Mouse (Mus musculus): Measurements from ENCODE around the gene Entpd7.

Gene Entpd7

DNA sequence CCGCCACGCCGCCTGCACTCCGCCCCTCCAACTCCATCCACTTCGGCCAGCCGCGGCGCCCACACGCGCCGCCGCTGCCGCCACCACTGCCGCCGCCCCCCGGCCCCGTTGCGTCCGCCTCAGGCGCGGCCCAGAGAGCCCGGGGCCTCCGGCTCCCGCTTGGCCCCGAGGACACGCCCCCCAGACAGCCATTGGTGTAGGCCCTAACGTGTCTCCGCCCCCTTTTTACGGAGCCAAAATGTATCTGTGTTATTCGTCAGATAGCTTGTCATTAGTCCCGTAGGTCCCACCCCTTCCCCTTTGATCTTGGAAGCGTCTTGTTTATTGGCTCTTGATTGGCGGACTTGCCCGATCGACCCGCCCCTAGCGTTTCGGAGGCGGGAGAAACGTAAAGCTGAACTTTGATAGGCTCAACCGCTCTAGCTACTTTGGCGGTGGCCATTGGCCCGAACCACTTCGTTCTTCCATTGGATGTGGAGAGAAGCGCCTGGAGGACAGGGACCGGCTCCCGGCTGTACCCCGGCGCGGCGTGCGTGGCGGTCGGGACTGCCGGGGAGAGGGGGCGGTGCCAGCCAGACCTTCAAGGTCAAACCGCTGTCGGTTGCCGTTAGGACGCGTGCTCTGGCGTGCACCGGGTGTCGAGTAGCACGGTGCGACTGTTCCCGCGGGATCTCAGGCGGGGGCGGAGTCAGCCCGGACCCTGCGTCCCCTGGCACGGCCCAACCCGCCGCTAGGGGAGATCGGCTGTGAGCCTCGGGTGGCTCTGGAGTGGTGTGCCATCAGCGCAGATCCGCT lies 14.5 kb upstream of the Entpd7 start, which contains the start of gene Slc25a28:
Gene Slc25a28, minus strand, starts transcription at position 152 of the 795 bp plus-strand sequence.
- peak; percentile 99 for DNase-seq (ENCODE audit: low spot score)

- DNase-seq (ENCODE audit: low spot score) = no peak
Observed at GRCm38 (mm10) chr19:43675525-43676400, 13.7 kb upstream of the Entpd7 start.

DNA sequence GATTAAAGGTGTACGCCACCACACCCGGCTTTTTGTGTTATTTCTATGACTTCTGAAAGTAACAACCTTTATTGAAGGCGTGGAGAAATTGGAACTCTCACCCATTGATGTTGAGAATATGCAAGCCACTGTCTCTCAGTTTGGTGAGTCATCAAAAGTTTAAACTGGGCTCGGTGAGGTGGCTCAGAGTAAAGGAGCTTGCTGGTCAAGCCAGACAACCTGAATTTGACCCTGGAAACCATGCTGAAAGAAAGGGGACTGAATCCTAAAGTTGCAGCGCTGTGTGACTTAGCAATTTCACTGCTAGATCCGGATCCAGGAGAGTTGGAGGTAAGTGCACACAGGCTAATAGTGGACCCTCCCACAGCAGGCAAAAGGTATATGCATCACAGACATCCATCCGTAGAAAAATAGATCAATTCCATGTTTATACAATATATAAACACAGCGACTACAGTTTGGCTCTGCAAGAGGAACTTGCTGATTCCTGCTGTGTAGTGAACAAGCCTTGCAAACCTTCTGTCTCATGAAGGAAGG lies 10.9 kb upstream of the Entpd7 start:
- no peak for DNase-seq (ENCODE audit: low spot score)

- no peak for DNase-seq (ENCODE audit: low spot score)
Observed at GRCm38 (mm10) chr19:43679474-43679981, 9.9 kb upstream of the Entpd7 start.

GRCm38 (mm10) chr19:43681541-43681940 lies 7.9 kb upstream of the Entpd7 start:
- DNase-seq (ENCODE audit: low spot score) = no peak

DNA sequence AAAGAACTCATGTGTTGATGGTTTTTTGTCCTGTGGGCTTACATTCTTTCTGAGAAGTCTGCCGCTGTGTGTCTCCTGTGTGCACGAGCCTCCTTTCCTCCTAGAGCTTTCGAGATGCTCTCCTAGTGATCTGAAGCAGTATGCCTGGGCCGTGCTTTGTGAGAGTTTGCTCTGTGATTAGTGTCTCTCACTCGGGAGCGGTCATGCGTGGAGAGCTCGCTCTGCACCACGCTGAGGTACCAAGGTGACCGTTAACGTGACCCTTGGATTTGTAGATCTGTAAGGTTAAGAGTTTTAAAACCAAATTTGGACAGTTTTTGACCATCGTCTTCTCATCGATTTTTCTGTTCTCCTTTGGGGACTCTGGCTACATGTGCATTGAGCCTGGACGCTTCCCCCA lies 3.3 kb downstream of the Entpd7 start:
- no peak for DNase-seq (ENCODE audit: low spot score)

GRCm38 (mm10) chr19:43695514-43695964 lies 6.1 kb downstream of the Entpd7 start:
- no peak for DNase-seq (ENCODE audit: low spot score)

DNA sequence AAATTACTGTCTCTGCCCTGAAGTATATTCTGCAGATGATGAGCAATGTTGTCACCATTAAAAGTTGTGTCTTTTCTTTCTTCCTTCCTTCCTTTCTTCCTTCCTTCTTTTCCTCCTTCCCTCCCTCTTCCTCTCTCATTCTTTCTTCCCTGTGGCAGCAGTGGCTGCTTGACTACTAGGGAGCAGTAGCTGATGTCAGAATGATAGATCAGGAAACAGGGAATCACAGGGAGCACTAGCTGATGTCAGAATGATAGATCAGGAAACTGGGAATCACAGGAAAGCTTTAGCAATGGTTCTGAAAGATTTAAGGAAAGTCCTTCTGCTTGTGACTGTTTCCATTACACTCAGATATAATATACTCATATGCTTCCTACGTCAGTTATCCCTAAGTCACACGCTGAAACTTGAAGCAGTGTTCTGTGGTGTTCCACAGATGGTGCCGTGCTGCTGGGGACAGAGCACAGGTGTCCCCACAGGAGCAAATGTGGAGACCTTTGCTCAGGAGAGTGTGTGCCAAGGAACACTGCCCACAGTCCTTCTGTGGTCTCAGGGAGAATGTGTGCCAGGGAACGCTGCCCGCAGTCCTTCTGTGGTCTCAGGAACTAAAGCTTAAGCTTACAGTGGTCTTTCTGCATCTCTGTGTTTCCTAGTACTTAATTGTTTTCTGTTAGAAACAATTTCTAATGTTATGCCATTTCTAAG lies 8.3 kb downstream of the Entpd7 start:
- no peak for DNase-seq (ENCODE audit: low spot score)

- no peak for DNase-seq (ENCODE audit: low spot score)
Observed at GRCm38 (mm10) chr19:43699021-43699762, 9.7 kb downstream of the Entpd7 start.

DNA sequence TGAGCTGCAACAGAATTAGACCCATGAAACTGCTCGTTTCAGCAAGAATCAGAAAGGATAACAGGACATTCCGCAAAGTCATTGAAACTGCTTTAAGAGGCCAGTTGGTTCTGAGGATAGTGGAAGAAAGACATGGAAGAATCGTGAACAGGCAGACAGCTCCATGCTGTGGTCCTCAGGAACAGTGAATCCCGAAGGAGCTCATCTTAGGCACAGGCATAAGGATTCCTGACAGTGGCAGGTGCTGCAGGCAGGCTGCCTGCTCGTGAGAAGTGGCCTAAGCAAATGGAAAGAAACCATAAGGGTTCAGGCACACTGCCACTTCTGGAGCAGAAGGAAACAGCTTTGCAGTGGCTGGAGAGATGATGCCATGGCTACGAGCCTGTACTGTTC lies 10.3 kb downstream of the Entpd7 start:
- no peak for DNase-seq (ENCODE audit: low spot score)

DNA sequence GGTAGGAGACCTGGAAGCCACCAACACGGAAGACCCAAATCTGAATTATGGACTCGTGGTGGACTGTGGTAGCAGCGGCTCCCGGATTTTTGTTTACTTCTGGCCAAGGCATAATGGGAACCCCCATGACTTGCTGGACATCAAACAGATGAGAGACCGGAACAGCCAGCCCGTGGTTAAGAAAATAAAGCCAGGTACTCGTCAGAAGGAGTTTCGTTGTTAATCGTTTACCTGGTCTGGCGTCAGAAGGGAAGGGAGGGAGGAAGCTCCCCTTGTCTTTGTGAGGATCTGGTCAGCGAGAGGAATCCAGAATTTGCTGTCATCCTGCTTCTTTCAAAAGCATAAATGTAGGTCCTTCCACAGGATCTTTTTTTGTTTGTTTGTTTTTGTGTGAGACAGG lies 14.7 kb downstream of the Entpd7 start:
- no peak for DNase-seq (ENCODE audit: low spot score)

DNA sequence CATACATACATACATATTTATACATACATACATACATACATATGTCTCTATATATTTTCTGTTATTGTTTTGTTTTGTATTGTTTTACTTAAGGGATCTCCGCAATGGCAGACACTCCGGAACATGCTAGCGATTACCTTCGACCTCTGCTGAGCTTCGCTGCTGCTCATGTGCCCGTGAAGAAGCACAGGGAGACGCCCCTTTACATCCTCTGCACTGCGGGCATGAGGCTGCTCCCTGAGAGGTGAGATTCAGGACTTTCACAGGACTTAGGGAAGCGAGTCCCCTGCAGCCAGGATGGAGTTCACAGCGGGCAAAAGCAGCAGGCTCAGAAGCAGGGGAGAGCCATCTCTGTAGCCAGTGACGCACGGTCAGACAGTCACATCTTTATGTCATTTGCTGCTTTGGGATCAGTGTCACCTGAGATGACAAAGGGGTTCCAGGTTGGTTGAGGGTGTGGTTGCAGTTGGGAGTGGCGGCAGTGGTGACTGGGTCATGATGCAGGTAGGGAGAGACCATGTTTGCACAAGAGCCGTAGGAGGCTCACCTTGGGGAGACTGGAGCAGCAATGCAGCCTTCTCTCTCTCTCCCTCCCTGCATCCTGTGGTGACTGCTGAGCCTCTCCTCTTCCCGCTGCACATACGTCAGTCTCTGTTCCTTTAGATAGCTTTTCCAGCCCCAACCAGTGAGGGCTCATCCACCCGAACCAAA lies 15.5 kb downstream of the Entpd7 start:
- DNase-seq (ENCODE audit: low spot score) = no peak

DNA sequence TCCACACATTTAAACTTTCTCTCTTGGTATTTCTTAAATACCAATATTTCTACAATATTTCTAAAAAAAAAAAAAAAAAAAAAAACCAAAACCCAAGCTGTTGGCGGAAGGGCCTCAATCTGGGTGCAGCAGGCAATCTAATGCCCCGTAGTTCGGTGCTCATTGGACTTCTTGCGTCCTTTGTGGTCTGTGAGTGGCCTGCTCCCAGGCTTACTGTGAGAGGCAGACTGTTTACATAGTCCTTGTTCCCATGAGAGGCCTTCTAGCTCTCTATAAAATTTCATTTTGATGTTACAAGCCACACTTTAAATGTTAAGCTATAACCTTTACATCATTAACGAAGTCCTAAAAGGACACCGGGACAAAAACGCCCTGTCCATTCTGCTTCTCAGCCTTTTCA lies 18.7 kb downstream of the Entpd7 start:
- DNase-seq (ENCODE audit: low spot score) = no peak

DNA sequence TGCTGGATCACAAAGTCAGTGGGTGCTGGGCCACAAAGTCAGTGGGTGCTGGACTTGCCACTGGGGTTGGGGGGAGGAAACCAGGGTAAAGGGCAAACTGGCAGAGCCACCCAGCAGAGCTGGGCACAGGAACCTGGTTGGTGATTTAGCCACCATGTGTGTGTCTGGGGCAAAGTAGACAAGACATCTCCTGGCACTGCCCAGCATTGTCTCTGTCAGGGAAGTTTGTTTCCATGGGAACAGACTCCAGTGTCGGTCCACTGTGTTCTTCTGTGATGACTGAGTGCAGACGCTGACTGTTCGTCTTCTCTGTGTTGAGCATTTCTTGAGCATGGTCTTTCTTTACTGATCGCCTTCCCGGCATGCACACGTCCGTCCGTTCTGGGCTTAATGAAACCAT lies 19.8 kb downstream of the Entpd7 start:
- DNase-seq (ENCODE audit: low spot score) = no peak

DNA sequence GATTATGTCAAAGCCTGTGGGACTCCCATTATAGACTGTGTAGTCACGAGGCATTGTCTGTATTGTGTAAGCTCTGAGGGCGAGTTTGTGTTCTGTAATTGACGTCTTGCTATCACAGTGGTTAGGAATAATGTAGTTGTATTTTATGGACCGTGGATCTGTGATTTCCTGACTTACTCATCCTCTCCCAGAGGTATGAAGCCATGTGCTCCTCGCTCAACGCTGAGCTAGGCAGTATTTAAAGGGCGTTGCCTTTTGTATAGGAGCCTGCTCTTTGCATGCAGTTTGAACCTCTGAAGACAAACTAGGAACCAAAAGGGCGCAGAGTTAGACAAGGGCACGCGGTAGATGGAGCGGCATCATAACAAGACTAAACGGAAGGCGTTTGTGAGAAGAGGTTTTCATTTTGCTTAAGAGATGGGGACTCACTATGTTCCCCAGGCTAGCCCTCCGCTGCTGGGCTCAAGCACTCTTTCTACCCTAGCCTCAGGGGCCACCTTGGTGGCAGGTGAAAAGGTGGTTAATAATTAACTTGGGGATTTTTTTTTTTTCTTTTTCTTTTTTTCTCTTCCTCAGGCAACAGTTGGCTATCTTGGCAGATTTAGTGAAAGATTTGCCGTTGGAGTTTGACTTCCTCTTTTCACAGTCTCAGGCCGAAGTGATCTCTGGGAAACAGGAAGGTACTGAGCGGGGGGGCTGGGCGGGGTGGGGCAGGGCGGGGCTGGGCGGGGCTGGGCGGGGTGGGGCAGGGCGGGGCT lies 21.9 kb downstream of the Entpd7 start:
- DNase-seq (ENCODE audit: low spot score) = no peak

GRCm38 (mm10) chr19:43711971-43712370 lies 22.5 kb downstream of the Entpd7 start:
- DNase-seq (ENCODE audit: low spot score) = no peak

DNA sequence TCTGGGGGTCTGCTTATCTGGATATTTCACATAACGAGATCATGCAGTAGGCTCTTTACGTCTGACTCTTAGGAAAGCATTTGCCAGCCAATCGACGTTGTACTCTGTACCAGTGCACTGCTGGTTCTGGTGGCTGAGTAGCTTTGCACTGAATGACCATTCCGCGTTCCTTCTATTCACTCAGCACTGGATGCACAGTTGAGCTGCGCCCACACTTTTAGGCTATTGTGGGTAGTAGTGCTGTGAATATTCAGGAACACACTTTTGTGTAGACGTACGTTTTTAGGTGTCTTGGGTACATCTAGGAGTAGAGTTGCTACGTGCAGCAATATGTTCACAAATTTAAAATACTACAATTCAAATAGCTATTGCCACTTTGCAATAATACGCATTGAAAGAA lies 30.6 kb downstream of the Entpd7 start:
- DNase-seq (ENCODE audit: low spot score) = no peak

DNA sequence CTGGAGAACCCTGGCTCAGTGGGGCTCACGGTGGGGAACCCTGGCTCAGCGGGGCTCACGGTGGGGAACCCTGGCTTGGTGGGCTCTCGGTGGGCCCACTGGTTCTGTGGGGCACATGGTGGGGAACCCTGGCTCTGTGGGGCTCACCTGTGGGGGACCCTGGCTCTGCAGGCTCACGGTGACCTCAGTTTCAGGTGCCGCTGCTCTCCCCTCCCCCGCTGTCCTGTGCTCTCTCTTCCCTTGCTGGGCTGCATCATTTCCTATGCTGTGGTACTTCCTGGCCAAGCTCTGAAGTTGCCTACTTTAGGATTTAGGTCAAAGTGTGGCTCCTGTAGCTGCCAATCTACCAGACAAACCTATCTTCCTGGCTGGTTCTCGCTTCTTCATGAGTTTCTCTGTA lies 33.4 kb downstream of the Entpd7 start:
- no peak for DNase-seq (ENCODE audit: low spot score)

DNA sequence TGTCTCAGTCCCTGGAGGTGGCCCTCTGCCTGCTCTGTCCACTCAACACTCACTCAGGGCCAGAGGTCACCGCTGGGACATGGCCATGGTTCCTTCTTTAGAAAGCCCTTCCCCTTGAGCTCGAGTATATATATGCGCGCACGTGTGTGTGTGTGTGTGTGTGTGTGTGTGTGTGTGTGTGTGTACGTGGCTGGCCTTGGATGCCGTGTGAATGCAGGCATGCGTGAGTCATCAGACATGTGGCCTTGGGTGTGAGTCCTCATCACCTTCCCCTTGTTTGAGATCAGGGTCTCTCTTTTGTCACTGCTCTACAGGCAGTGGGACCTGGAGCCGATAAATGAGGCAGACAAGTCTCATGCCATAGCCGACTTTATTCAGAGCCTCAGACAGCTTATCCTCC lies 34.0 kb downstream of the Entpd7 start:
- DNase-seq (ENCODE audit: low spot score) = no peak

DNA sequence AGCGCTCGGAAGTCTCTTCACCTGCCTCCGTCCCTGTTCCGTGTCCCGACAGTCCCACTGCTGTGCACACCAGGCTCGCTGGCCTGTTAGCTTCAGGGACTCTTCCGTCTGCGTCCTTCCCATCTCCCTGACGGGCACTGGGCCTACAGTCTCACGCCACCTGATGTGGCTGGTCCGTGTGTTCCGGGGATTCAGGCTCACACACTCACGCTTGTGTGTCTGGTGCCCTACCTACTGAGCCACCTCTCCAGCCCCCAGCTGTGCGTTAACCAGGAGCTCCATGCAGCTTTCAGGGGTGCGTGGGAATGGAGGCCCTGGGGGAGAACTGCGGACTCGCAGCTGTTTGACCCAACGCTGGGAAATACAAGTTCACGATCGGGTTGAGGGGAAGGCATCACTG lies 34.7 kb downstream of the Entpd7 start:
- no peak for DNase-seq (ENCODE audit: low spot score)
